Mouse (Mus musculus) midbrain, embryonic 11.5 days (tissue): ENCODE data around the gene Gnl3l. TPM values are rescaled to one million over a fixed set of nuclear protein-coding genes. Genes with fewer than 3 reads are reported as not detected.
A peak's percentile ranks its signal among the peaks of the same experiment; 100 is the strongest.

Experiments
- ATAC-seq: fragments of 200-750 bp; cut with Nextera tagmentation; 2 replicates; pipeline ENCODE4 v1.8.0; 2017; ENCODE audit warnings: moderate TSS enrichment, moderate library complexity; ENCODE audit not compliant: low FRiP score
- DNase-seq: peaks from one replicate; pipeline ENCODE4 v3.0.0; 2015; ENCODE audit warnings: low spot score; ENCODE audit errors: missing footprints
- H3K27ac ChIP-seq: fragments of 300-500 bp; sonication (generic); 2 replicates; pipeline ENCODE4 v1.5.1; 2014; ENCODE audit warnings: low read depth, low read length
- H3K27me3 ChIP-seq: fragments of 300-500 bp; sonication (generic); 2 replicates; pipeline ENCODE4 v1.6.1; 2014; ENCODE audit warnings: mild to moderate bottlenecking, low read length, moderate library complexity, mixed read lengths; ENCODE audit not compliant: control insufficient read depth, insufficient read depth
- H3K36me3 ChIP-seq: fragments of 300-500 bp; sonication (generic); 2 replicates; pipeline ENCODE4 v1.6.1; 2014; ENCODE audit warnings: mild to moderate bottlenecking, low read length, moderate library complexity, mixed read lengths; ENCODE audit not compliant: control insufficient read depth, insufficient read depth
- H3K4me1 ChIP-seq: fragments of 300-500 bp; sonication (generic); 2 replicates; pipeline ENCODE4 v1.6.1; 2014; ENCODE audit warnings: low read length; ENCODE audit not compliant: control insufficient read depth, insufficient read depth
- H3K4me2 ChIP-seq: fragments of 300-500 bp; sonication (generic); 2 replicates; pipeline ENCODE4 v1.6.1; 2014; ENCODE audit warnings: mild to moderate bottlenecking, moderate library complexity
- H3K4me3 ChIP-seq: fragments of 300-500 bp; sonication (generic); 2 replicates; pipeline ENCODE4 v1.5.1; 2014; ENCODE audit warnings: low read depth, low read length
- H3K9ac ChIP-seq: fragments of 300-500 bp; sonication (generic); 2 replicates; pipeline ENCODE4 v1.6.1; 2014; ENCODE audit warnings: low read length
- H3K9me3 ChIP-seq: fragments of 300-500 bp; sonication (generic); 2 replicates; pipeline ENCODE4 v1.6.1; 2016; ENCODE audit warnings: low read length; ENCODE audit not compliant: control insufficient read depth
- WGBS: fragments of 180-500 bp; shearing (Covaris S2); extraction: QIAGEN DNeasy Blood & Tissue Kit; methylation state at CpG from one replicate; pipeline ENCODE4 v1.1.7; 2014; 5-methylcytosine and 5-hydroxymethylcytosine counted together
- polyA plus RNA-seq: library from polyadenylated mRNA; unstranded; fragments of >200 nt; fragmentation: Nextera tagmentation; extraction: Ambion mirVana; gene quantifications from 2 replicates; pipeline ENCODE4 v1.2.1, GENCODE M21; 2014

Gene Gnl3l
- polyA plus RNA-seq, result 48.2 and 48.5 TPM in 2 replicates

GRCm38 (mm10) chrX:151016938-151017877 is at the start of gene Gnl3l:
Gene Gnl3l (minus strand): TSS chrX:151017322.
- Histone ChIP-seq H3K27me3 (no peaks in the 10 kb centered on the region), H3K4me3 (peak within 1 kb of the TSS; percentile 41), H3K4me1 (peaks cover 3% of the 10 kb centered on the region; the same call in 1 of the 2 replicates), H3K9ac (peak within 1 kb of the TSS; percentile 55), H3K4me2 (peak within 1 kb of the TSS; percentile 48), H3K36me3 (no peaks in the 10 kb centered on the region), H3K27ac (peak within 1 kb of the TSS; percentile 25; the same call in 1 of the 2 replicates), H3K9me3 (no peaks in the 10 kb centered on the region)
- DNase-seq (peak; percentile 97), ATAC-seq (peak; percentile 97)
- 18% methylated on average over 43 of the region's 43 CpGs for WGBS

- WGBS, result 89% methylated on average over 7 of the region's 7 CpGs
- Histone ChIP-seq H3K27ac (no peak overlapping the region), H3K9me3 (no peaks in the 10 kb centered on the region), H3K36me3 (no peaks in the 10 kb centered on the region), H3K9ac (no peak overlapping the region), H3K4me1 (no peaks in the 10 kb centered on the region), H3K27me3 (0 out of 2 replicates have a peak, but pooled peaks cover 2% of the 10 kb centered on the region), H3K4me2 (no peak overlapping the region), H3K4me3 (no peak overlapping the region)
- DNase-seq (no peak), ATAC-seq (no peak)
Observed at GRCm38 (mm10) chrX:151066071-151066666, 49.0 kb upstream of the Gnl3l start.

- WGBS, result 70% methylated on average over 3 of the region's 3 CpGs
- Histone ChIP-seq H3K4me2 (no peak overlapping the region), H3K27me3 (no peaks in the 10 kb centered on the region), H3K9me3 (no peaks in the 10 kb centered on the region), H3K36me3 (no peaks in the 10 kb centered on the region), H3K27ac (no peak overlapping the region), H3K9ac (no peak overlapping the region), H3K4me1 (no peaks in the 10 kb centered on the region), H3K4me3 (no peak overlapping the region)
- DNase-seq (no peak), ATAC-seq (no peak)
Observed at GRCm38 (mm10) chrX:151061615-151062299, 44.6 kb upstream of the Gnl3l start.

- H3K4me3 ChIP-seq, result no peak overlapping the region
- no peak overlapping the region for H3K4me2 ChIP-seq
- H3K27me3 ChIP-seq, result no peaks in the 10 kb centered on the region
- no peaks in the 10 kb centered on the region for H3K36me3 ChIP-seq
- 0 out of 2 replicates have a peak, but pooled peaks cover 2% of the 10 kb centered on the region for H3K4me1 ChIP-seq
- 90% methylated on average over 1 of the region's 1 CpGs for WGBS
- ATAC-seq, result no peak
- no peaks in the 10 kb centered on the region for H3K9me3 ChIP-seq
- DNase-seq, result no peak
- H3K9ac ChIP-seq, result no peak overlapping the region
- H3K27ac ChIP-seq, result no peak overlapping the region
Observed at GRCm38 (mm10) chrX:151059346-151059745, 42.2 kb upstream of the Gnl3l start.

GRCm38 (mm10) chrX:151055559-151055958 is 38.4 kb upstream of the Gnl3l start:
- Histone ChIP-seq H3K9me3 (no peaks in the 10 kb centered on the region), H3K9ac (no peak overlapping the region), H3K36me3 (no peaks in the 10 kb centered on the region), H3K4me3 (no peak overlapping the region), H3K4me1 (0 out of 2 replicates have a peak, but pooled peaks cover 2% of the 10 kb centered on the region), H3K27ac (no peak overlapping the region), H3K27me3 (no peaks in the 10 kb centered on the region), H3K4me2 (no peak overlapping the region)
- 17% methylated on average over 1 of the region's 1 CpGs for WGBS
- DNase-seq, result no peak
- no peak for ATAC-seq

- 63% methylated on average over 1 of the region's 6 CpGs for WGBS
- H3K9ac ChIP-seq, result no peak overlapping the region
- H3K27ac ChIP-seq, result no peak overlapping the region
- H3K36me3 ChIP-seq, result no peaks in the 10 kb centered on the region
- DNase-seq (no peak), ATAC-seq (no peak)
- H3K9me3 ChIP-seq, result no peaks in the 10 kb centered on the region
- no peak overlapping the region for H3K4me3 ChIP-seq
- H3K4me1 ChIP-seq, result peaks cover 3% of the 10 kb centered on the region; the same call in 1 of the 2 replicates
- no peaks in the 10 kb centered on the region for H3K27me3 ChIP-seq
- H3K4me2 ChIP-seq, result no peak overlapping the region
Observed at GRCm38 (mm10) chrX:151054489-151054888, 37.4 kb upstream of the Gnl3l start.

- Histone ChIP-seq H3K27me3 (no peaks in the 10 kb centered on the region), H3K27ac (no peak overlapping the region)
Observed at GRCm38 (mm10) chrX:151050337-151050736, 33.2 kb upstream of the Gnl3l start.

GRCm38 (mm10) chrX:151049661-151050215 is 32.6 kb upstream of the Gnl3l start:
- Histone ChIP-seq H3K4me3 (no peak overlapping the region), H3K9me3 (no peaks in the 10 kb centered on the region), H3K4me2 (no peak overlapping the region; the same call in 1 of the 2 replicates), H3K36me3 (no peaks in the 10 kb centered on the region), H3K4me1 (peaks cover 13% of the 10 kb centered on the region), H3K9ac (no peak overlapping the region), H3K27me3 (no peaks in the 10 kb centered on the region), H3K27ac (no peak overlapping the region)
- 55% methylated on average over 8 of the region's 8 CpGs for WGBS
- ATAC-seq (no peak), DNase-seq (no peak)

More at GRCm38 (mm10) chrX:151050337-151050736, 33.2 kb upstream of the Gnl3l start:
- no peak overlapping the region for H3K9ac ChIP-seq
- peaks cover 13% of the 10 kb centered on the region for H3K4me1 ChIP-seq
- DNase-seq (no peak), ATAC-seq (no peak)
- WGBS, result 71% methylated on average over 7 of the region's 7 CpGs
- no peak overlapping the region for H3K4me2 ChIP-seq
- H3K4me3 ChIP-seq, result no peak overlapping the region
- H3K9me3 ChIP-seq, result no peaks in the 10 kb centered on the region
- H3K36me3 ChIP-seq, result no peaks in the 10 kb centered on the region
